Mouse (Mus musculus) kidney, postnatal 0 days (tissue): ENCODE results near the gene Xylt1. TPM values are rescaled to one million over a fixed set of nuclear protein-coding genes. Genes with fewer than 3 reads are reported as not detected.
A peak's percentile ranks its signal among the peaks of the same experiment; 100 is the strongest.

ENCODE experiments used
- ATAC-seq: fragments of 200-750 bp; cut with Nextera tagmentation; replicated peaks from 2 replicates; pipeline ENCODE4 v1.8.0; 2017; ENCODE audit warnings: low read depth, moderate number of reproducible peaks, moderate TSS enrichment, moderate library complexity; ENCODE audit not compliant: low FRiP score
- DNase-seq: peaks from one replicate; pipeline ENCODE4 v3.0.0-alpha.2; 2016; ENCODE audit warnings: low spot score
- H3K27ac ChIP-seq: fragments of 300-500 bp; sonication (generic); 2 replicates; pipeline ENCODE4 v1.5.1; 2014; ENCODE audit warnings: mild to moderate bottlenecking
- H3K27me3 ChIP-seq: fragments of 300-500 bp; sonication (generic); 2 replicates; pipeline ENCODE4 v1.6.1; 2014; ENCODE audit warnings: low read length, mixed read lengths; ENCODE audit not compliant: insufficient read depth
- H3K36me3 ChIP-seq: fragments of 300-500 bp; sonication (generic); 2 replicates; pipeline ENCODE4 v1.6.1; 2014; ENCODE audit warnings: low read length, mixed read lengths; ENCODE audit not compliant: insufficient read depth
- H3K4me1 ChIP-seq: fragments of 300-500 bp; sonication (generic); replicated peaks from 2 replicates; pipeline ENCODE4 v1.6.1; 2014; ENCODE audit warnings: antibody characterized with exemption, low read length, mixed read lengths; ENCODE audit not compliant: insufficient read depth
- H3K4me2 ChIP-seq: fragments of 300-500 bp; sonication (generic); 2 replicates; pipeline ENCODE4 v1.6.1; 2014; ENCODE audit warnings: mild to moderate bottlenecking, low read length, moderate library complexity, mixed read lengths
- H3K4me3 ChIP-seq: fragments of 300-500 bp; sonication (generic); replicated peaks from 2 replicates; pipeline ENCODE4 v1.5.1; 2014; ENCODE audit warnings: low read depth, low read length
- H3K9ac ChIP-seq: fragments of 300-500 bp; sonication (generic); 2 replicates; pipeline ENCODE4 v1.6.1; 2014; ENCODE audit warnings: low read depth, low read length
- H3K9me3 ChIP-seq: fragments of 300-500 bp; sonication (generic); replicated peaks from 2 replicates; pipeline ENCODE4 v1.6.1; 2016; ENCODE audit warnings: low read length, inconsistent platforms, mixed read lengths
- CTCF ChIP-seq: IDR thresholded peaks from 2 replicates; pipeline ENCODE4 v1.5.1; 2016; ENCODE audit warnings: antibody characterized with exemption, low read depth, mild to moderate bottlenecking, moderate library complexity
- WGBS: fragments of 180-500 bp; shearing (Covaris S2); extraction: QIAGEN DNeasy Blood & Tissue Kit; methylation state at CpG from one replicate; pipeline ENCODE4 v1.1.7; 2014; 5-methylcytosine and 5-hydroxymethylcytosine counted together
- polyA plus RNA-seq: library from polyadenylated mRNA; unstranded; fragments of >200 nt; fragmentation: Nextera tagmentation; extraction: Ambion mirVana; gene quantifications from 2 replicates; pipeline ENCODE4 v1.2.1, GENCODE M21; 2015

The Xylt1 gene
- polyA plus RNA-seq, 1 experiment from 2014 or later = 1.7 TPM

- peak; percentile 40; the same call in 1 of the 2 replicates for ATAC-seq
- DNase-seq = no peak
Measured at GRCm38 (mm10) chr7:117419846-117420245, 39.1 kb downstream of the Xylt1 start.

DNA sequence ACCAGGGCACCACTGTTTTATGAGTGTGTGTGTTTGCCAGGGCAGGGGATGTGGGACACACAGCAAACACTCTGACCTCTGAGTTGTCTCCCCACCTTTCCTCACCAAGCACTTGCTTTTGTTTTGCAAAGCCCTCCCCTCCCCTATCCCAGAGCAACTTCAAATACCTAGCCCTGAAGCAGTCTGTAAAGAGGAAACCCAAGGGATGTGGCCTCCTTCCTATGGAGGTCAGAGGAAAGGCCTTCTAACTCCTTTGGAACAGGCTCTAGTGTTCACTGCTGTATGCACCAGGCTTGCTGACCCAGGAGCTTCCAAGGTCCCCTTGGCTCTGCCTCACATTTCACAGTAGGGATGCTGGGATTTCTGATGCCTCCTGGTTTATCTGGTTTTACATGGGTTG, 39.5 kb downstream of the Xylt1 start:
- DNase-seq = no peak
- H3K27me3 ChIP-seq = no peaks in the 10 kb centered on the region
- no peak for ATAC-seq
- no peak overlapping the region for H3K27ac ChIP-seq
- H3K9ac ChIP-seq = no peak overlapping the region
- 0 out of 2 replicates have a peak, but pooled peaks cover 3% of the 10 kb centered on the region for H3K4me1 ChIP-seq
- no peak for TF ChIP-seq CTCF
- no peak overlapping the region for H3K4me3 ChIP-seq
- H3K4me2 ChIP-seq = no peak overlapping the region
- H3K36me3 ChIP-seq = no peaks in the 10 kb centered on the region
- no peaks in the 10 kb centered on the region for H3K9me3 ChIP-seq

More at GRCm38 (mm10) chr7:117419846-117420245, 39.1 kb downstream of the Xylt1 start:
- no peak overlapping the region for H3K4me2 ChIP-seq
- H3K4me1 ChIP-seq = 0 out of 2 replicates have a peak, but pooled peaks cover 3% of the 10 kb centered on the region
- H3K4me3 ChIP-seq = no peak overlapping the region
- TF ChIP-seq CTCF = no peak
- H3K36me3 ChIP-seq = no peaks in the 10 kb centered on the region
- H3K9me3 ChIP-seq = no peaks in the 10 kb centered on the region
- no peak overlapping the region for H3K9ac ChIP-seq
- no peaks in the 10 kb centered on the region for H3K27me3 ChIP-seq
- 79% methylated on average over 2 of the region's 2 CpGs for WGBS
- H3K27ac ChIP-seq = no peak overlapping the region

GRCm38 (mm10) chr7:117420836-117421566, 40.2 kb downstream of the Xylt1 start:
- Histone ChIP-seq H3K9me3 (no peaks in the 10 kb centered on the region), H3K27me3 (no peaks in the 10 kb centered on the region), H3K4me3 (no peak overlapping the region), H3K4me2 (no peak overlapping the region), H3K36me3 (no peaks in the 10 kb centered on the region), H3K4me1 (0 out of 2 replicates have a peak, but pooled peaks cover 3% of the 10 kb centered on the region), H3K27ac (no peak overlapping the region), H3K9ac (no peak overlapping the region)
- ATAC-seq (no peak), DNase-seq (no peak)
- WGBS = 43% methylated on average over 11 of the region's 11 CpGs
- TF ChIP-seq CTCF = no peak

GRCm38 (mm10) chr7:117424841-117425240, 44.1 kb downstream of the Xylt1 start:
- 85% methylated on average over 4 of the region's 4 CpGs for WGBS
- Histone ChIP-seq H3K9ac (no peak overlapping the region), H3K27me3 (no peaks in the 10 kb centered on the region), H3K4me1 (0 out of 2 replicates have a peak, but pooled peaks cover 3% of the 10 kb centered on the region), H3K27ac (no peak overlapping the region), H3K9me3 (no peaks in the 10 kb centered on the region), H3K36me3 (no peaks in the 10 kb centered on the region), H3K4me2 (no peak overlapping the region), H3K4me3 (no peak overlapping the region)
- DNase-seq = no peak
- no peak for TF ChIP-seq CTCF
- no peak for ATAC-seq

GRCm38 (mm10) chr7:117426366-117426765, 45.6 kb downstream of the Xylt1 start:
- no peaks in the 10 kb centered on the region for H3K27me3 ChIP-seq
- no peaks in the 10 kb centered on the region for H3K36me3 ChIP-seq
- H3K9ac ChIP-seq = no peak overlapping the region
- H3K9me3 ChIP-seq = no peaks in the 10 kb centered on the region
- 0 out of 2 replicates have a peak, but pooled peaks cover 3% of the 10 kb centered on the region for H3K4me1 ChIP-seq
- no peak overlapping the region for H3K4me3 ChIP-seq
- WGBS = 76% methylated on average over 4 of the region's 4 CpGs
- H3K4me2 ChIP-seq = no peak overlapping the region
- DNase-seq (no peak), ATAC-seq (no peak; the same call in 1 of the 2 replicates)
- no peak overlapping the region for H3K27ac ChIP-seq
- no peak for TF ChIP-seq CTCF

GRCm38 (mm10) chr7:117428690-117429224, 48.0 kb downstream of the Xylt1 start:
- Histone ChIP-seq H3K9ac (no peak overlapping the region), H3K27ac (no peak overlapping the region), H3K27me3 (no peaks in the 10 kb centered on the region), H3K4me3 (no peak overlapping the region), H3K36me3 (no peaks in the 10 kb centered on the region), H3K4me2 (no peak overlapping the region), H3K4me1 (0 out of 2 replicates have a peak, but pooled peaks cover under 1% of the 10 kb centered on the region), H3K9me3 (no peaks in the 10 kb centered on the region)
- no peak for TF ChIP-seq CTCF
- DNase-seq = peak; percentile 57
- ATAC-seq = peak; percentile 47
- 45% methylated on average over 8 of the region's 8 CpGs for WGBS
